Mouse (Mus musculus) liver, embryonic 14.5 days (tissue): ENCODE data around the gene Ppp2r3c.

Experiments
- CTCF ChIP-seq: IDR thresholded peaks from 2 replicates; pipeline ENCODE4 v1.5.1; 2016; ENCODE audit warnings: antibody characterized with exemption, low read depth, control low read depth
- EP300 ChIP-seq: IDR thresholded peaks from 2 replicates; pipeline ENCODE4 v1.6.1; 2016; ENCODE audit warnings: antibody characterized with exemption, low read depth

GRCm38 (mm10) chr12:55308731-55309130 is 5.9 kb upstream of the Ppp2r3c start:
- TF ChIP-seq CTCF (no peak), EP300 (no peak)
